Mouse (Mus musculus) myocyte (in vitro differentiated cells): ENCODE results near the gene Uqcrq.

Experiments
- E2F4 ChIP-seq: IDR thresholded peaks from one replicate; pipeline ENCODE4 v1.6.1; 2011; ENCODE audit warnings: mild to moderate bottlenecking, control low read depth, moderate library complexity; ENCODE audit not compliant: insufficient read depth
- MYOD1 ChIP-seq, 3 experiments: IDR thresholded peaks; one replicate each; pipeline ENCODE4 v1.6.1; 2011; ENCODE audit warnings: control low read depth in 2 of 3, low read depth in 2 of 3, mild to moderate bottlenecking in 2 of 3, moderate library complexity in 1 of 3; ENCODE audit not compliant: insufficient read length in 2 of 3, control insufficient read depth in 1 of 3
- POLR2A ChIP-seq: IDR thresholded peaks from one replicate; pipeline ENCODE4 v1.6.1; 2011; ENCODE audit warnings: low read depth, mild to moderate bottlenecking, control low read depth, moderate library complexity; ENCODE audit not compliant: insufficient read length
- POLR2AphosphoS2 ChIP-seq: IDR thresholded peaks from one replicate; pipeline ENCODE4 v1.6.1; 2011; ENCODE audit warnings: low read depth, control low read depth; ENCODE audit not compliant: insufficient read length
- TCF12 ChIP-seq: IDR thresholded peaks from one replicate; pipeline ENCODE4 v1.6.1; 2011; ENCODE audit warnings: mild to moderate bottlenecking, control low read depth; ENCODE audit not compliant: poor library complexity, insufficient read depth, severe bottlenecking
- USF1 ChIP-seq: IDR thresholded peaks from one replicate; pipeline ENCODE4 v1.6.1; 2011; ENCODE audit warnings: low read depth, mild to moderate bottlenecking, control low read depth, moderate library complexity

DNA sequence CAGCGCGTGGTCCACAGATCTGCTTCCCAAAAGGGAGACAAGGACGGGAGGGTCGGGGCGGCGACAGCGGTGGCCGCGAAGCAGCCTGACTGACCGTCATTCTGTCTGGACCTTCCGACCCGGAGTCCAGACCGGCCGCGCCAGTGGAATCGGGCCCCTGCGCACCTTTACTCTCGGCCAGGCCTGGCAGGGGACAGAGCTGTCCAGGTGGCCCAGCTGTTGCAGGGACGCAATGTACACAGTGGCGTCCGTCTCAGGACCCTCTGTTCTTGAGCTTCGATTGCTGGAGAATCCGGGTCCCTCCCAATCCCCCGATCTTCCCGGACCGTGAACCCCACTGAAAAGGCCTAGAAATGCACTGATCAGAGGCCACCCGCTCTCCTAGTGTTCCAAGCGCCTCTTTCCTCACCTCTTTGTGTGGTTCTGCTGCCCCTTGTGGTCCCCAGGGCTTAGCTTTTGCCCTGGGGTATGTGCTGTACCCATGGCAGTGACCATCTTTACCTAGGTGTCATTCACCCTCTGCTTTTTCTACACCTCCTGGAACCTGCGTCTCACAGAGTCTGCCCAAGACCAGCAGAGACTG lies 26.8 kb upstream of the Uqcrq start:
- TF ChIP-seq USF1 (no peak), POLR2AphosphoS2 (no peak), POLR2A (no peak), TCF12 (no peak), E2F4 (no peak), MYOD1 (IDR thresholded peaks at IDR 0.05; ENCODE audit: control insufficient read depth in 1 of 3, insufficient read length in 2 of 3, low read depth in 2 of 3) (peak in 1 of 3 experiments; percentile 1)
